Mouse (Mus musculus): ENCODE data around the gene Qrich1.

DNA sequence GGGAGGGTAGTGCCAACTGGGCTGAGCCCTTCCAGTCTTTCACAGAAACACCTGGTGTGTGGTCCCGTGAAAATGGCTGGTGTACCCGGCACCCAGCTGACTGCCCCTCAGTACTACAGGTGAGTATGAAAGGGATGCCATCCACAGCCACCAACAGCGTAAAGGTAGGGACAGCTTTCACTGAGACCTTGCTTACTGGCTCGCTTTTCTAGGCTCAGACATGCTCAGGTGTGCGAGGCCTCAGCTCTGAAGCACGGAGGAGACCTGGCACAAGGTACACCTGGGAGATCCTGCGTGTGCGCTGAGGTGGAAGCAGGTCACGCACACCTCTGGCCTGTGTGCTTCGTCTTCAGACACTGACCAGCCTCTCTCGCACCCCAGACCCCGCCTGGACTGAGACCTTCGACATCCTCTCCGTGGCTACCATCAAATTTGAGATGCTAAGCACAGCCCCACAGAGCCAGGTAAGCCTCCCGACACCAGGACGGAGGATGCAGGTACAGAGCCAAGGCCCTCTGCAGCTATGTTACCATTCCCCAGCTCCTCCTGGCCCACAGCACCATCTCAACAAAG is 54.9 kb downstream of the Qrich1 start:
- TF ChIP-seq CTCF (IDR thresholded peaks at IDR 0.05) (no peak), EP300 (IDR thresholded peaks at IDR 0.05) (no peak)
